Mouse (Mus musculus): ENCODE data around the gene Opcml. TPM values are rescaled to one million over a fixed set of nuclear protein-coding genes. Genes with fewer than 3 reads are reported as not detected.

Opcml gene
- polyA plus RNA-seq, 1 experiment = 94.7 TPM

DNA sequence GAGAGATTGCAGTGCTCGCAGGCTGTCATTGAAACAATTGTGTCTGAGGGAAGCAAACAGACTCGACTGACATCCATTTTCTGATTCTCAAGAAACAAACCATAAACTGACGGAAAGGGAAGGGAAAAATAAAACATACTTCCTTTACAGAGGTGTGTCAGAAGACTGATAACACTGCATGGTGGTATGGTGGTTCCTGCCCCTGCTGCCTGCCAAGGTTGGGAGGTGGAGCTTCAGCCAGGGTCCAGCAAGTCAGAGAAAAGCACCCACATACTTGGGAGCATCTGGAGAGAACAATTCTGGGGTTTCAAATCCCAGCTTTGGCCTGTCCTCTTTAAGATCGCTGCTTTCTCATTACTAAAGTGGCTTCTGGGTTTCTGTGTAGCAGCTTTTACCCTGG, 201.0 kb downstream of the Opcml start:
- DNase-seq (ENCODE audit: extremely low spot score in 1 of 2, low spot score in 1 of 2) = no peak

DNA sequence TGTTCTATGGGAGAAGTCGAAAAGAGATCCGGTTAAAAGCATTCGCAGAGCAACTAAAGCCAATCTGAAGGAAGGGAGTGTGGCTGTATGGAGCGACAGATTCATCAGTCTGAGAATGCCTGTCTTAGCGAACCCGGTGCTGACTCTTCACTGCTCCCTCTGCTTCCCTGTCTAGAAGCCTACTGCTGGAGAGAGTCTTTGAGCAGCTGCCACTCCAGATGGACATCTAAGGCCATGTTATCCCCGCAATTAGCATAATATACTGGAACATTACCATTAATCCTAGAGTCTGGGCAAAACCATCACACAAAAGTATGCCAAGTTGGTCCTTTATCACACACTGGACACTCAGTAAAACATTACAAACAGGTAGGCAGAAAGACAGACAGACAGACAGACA, 206.0 kb downstream of the Opcml start:
- DNase-seq (ENCODE audit: extremely low spot score in 1 of 2, low spot score in 1 of 2) = no peak

DNA sequence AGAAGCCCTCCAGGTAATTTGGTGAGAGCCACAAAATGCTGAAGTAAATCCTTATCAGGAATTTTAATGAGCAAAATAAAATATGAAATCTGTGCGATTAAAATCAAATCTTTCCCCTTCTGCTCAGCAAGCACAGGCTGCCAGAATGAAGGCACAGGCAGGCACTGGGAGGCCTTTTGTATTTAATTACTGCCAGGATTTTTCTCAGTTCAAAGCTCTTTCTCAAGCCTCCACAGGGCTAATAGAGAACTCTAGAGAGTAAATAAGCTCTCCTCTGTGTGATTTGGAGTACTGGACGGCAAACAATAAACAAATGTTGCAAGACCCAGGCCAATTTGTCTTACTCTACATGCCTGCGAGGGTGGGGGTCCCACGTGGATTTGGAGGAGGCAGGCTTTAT, 208.2 kb downstream of the Opcml start:
- no peak for DNase-seq (ENCODE audit: extremely low spot score in 1 of 2, low spot score in 1 of 2)

DNA sequence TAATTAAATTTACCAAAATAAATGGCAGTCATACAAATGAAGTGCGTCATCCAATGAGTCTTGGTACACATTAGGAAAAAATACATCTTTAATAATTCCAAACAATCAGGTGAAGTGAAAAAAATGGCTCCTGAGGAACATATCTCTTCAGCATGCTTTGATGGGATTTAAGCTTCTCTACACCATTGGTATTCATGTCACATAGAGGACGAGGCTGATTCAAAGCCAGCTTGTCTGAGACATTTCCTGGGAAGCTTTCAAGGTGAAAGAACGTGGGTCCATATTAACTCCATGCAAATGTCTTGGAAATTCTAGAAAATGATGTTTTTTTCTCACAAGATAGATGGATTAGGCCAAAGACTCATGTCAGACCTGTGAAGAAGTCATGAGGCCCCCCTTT, 212.6 kb downstream of the Opcml start:
- DNase-seq (ENCODE audit: extremely low spot score in 1 of 2, low spot score in 1 of 2) = no peak

DNA sequence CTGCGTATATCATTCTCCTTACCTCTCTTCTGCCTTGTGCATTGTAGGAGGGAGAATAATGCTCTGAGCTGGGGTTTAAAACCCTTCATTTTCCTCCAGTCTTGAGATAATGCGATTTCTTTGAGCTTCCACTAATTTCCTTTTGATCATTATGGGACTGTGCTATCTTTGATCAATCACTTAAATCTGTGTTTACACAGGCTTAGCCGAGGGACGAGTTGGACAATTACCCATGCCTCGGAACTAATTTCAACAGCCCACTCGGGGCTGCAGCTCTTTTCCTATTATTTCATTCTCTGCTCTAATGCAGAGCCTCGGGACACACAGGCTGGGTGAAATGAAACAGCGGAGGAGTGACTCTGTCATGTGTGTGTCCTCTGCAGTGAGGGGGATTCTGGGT, 220.9 kb downstream of the Opcml start:
- no peak for DNase-seq (ENCODE audit: extremely low spot score in 1 of 2, low spot score in 1 of 2)

DNA sequence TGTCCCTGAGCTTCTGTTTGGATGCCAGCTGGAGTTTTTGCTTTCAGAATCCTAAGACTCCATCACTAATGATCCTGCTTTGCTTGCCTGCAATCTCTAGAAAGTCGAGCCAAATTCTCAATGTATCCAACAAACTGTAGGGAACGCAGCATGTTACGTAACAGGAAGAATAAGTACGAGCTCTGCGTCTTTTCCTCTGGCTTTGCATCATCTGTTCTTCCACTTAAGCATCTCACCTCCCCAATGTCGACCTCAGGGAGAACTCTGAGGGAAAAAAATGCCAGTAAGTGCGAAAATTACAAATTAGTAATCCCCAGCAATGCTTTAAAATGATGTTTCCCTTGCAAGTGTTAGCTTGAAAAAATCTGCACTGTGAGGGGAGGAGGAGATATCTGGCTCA, 222.1 kb downstream of the Opcml start:
- peak in 1 of 2 experiments; percentile 46 for DNase-seq (ENCODE audit: extremely low spot score in 1 of 2, low spot score in 1 of 2)

DNA sequence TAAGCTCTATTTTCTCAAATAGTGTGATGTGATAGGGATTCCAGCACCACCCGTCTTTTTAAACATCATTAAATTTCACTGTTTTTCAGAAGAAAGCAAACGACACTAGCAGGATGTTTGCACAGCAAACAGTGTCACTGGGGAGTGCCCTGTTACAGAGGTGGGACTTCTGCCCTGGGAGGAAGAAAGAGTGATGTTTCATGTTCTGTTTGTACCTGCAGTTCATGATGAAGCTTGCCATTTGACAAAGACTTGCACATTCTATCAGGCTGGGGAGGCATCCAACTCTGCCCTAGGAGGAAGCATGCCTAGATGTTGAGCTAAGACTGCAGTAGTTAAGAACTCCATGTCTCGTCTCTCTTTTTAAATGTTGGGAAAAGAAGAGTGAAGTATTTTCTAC, 222.6 kb downstream of the Opcml start:
- no peak for DNase-seq (ENCODE audit: extremely low spot score in 1 of 2, low spot score in 1 of 2)

DNA sequence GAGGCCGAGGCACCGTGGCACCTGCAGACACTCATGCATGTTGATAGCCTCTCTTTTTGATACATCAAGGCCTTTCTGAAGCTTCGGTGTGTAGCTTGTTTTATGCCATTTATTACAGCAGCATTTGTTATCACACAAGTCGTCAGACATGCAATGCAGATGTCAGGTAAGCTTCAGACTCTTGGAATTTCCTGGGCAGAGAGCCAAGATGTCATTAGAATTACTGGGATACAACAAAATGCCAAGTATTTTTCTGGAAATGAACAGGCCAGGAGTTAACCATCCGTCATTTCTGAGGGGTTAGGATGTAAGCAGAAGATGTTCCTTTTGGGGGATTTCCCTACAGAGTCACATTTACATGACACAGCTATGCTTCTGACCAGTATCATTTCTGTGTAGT, 237.6 kb downstream of the Opcml start:
- no peak for DNase-seq (ENCODE audit: extremely low spot score in 1 of 2, low spot score in 1 of 2)

DNA sequence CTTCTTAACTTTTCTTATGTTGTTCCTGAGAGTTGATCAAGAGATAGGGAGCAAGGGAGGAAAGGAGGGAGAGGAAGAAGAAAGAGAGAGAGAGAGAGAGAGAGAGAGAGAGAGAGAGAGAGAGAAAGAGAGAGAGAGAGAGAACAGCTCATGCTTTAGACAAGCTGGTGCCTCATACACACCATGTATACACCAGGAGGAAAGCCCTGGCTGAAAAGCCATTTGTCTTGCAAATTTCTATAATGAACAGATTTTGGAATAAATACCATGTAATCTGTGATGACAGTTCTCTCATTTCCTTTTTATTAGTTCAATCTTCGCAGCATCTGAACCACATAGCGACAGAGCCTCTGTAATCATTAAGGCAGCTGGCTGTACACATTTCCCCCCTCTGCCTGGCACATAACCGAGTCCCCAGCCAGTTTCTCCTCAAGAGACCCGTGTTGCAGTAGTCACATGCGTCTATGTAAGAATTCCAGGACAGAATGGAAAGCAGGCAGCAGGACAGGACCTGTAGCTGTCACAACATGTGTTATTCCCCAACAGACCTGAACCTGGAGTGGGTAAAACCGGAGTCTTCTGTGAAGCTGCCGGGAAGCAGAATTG, 238.3 kb downstream of the Opcml start:
- no peak for DNase-seq (ENCODE audit: extremely low spot score in 1 of 2, low spot score in 1 of 2)

DNA sequence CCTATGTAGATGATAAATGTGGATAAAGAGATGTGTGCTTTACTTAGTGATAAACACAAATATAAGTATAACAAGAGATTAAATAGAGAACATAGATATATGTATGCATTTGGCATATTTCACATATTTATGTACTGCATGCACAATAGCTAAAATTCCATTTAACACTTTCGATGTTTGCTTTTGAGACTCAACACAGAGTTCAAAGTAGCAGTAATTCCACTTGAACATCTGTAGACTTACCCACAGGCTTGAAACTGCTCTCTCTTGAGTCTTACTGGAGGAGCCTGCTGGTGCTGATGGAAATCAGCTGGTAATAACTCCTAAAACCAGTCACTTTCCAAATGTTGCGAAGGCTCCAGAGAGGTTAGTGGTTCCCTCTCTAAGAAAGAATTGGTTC, 258.6 kb downstream of the Opcml start:
- no peak for DNase-seq (ENCODE audit: extremely low spot score in 1 of 2, low spot score in 1 of 2)

DNA sequence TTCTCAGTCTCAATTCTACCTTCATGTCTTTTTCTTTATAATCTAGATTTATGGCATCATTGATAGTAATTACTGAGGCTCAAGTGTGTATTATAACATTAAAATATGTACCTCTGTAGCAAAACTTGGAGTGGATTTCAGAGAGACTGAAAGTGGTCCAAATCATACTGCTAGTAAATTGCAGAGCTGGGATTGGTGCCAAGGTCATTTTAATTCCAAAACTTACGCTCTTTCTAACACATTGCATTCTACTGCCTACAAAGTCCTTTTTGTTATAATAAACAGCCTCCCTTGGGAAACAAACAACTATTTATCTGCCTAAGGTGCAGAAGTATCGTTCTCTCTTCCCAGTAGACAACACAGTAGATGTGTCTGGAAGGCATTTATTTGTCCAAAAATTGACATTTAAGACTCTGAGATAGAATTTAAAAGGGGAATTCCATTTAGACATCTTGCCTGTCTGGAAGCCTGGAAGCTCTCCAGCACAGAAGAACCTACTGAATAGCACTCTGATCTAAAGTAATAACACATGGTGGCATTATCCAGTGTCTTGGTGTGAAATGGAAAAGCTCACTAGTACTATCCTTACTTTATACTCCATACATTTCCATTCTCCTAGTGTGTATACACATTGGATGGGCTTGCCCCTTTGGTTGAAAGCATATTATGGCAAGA, 266.7 kb downstream of the Opcml start:
- no peak for DNase-seq (ENCODE audit: extremely low spot score in 1 of 2, low spot score in 1 of 2)

DNA sequence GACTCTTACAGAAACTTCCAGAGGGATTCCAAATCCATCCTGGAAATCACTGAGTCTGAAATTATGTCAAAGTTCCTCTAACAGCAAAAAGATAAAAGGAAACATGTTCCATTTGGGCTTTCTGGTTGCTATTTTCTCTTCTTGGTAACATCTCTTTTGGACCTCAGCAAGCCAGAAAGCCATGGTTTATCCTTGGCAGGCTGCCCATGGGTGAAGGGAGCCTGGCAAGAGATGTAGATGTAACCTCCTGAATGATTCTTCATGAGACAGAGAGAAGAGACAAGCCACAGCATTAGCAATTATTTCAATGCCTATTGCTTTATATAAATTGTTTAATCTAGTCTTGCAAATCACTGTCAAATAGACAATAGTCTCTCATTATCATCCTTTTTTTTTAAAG, 274.6 kb downstream of the Opcml start:
- peak in 1 of 2 experiments; percentile 28 for DNase-seq (ENCODE audit: extremely low spot score in 1 of 2, low spot score in 1 of 2)

DNA sequence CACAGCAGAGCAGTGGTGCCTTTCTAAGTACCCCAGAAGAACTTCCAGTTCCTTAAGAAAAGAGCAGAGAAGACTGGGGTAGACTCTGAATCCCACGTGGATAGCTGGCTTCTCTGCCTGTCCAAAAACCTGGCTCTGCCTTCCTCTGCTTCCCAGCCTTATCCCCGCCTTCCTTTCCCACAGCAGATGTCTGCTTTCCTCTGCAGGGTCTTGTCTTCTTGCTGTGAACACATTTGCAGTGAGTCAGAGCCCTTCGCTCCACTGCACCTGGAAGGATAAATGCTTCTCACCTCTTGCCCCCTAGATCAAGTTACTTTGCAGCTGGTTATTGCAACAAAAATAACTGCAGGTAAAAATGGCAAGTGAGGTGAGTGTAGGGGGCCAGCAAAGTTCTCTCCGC, 290.1 kb downstream of the Opcml start:
- DNase-seq (ENCODE audit: extremely low spot score in 1 of 2, low spot score in 1 of 2) = peak in 1 of 2 experiments; percentile 29

DNA sequence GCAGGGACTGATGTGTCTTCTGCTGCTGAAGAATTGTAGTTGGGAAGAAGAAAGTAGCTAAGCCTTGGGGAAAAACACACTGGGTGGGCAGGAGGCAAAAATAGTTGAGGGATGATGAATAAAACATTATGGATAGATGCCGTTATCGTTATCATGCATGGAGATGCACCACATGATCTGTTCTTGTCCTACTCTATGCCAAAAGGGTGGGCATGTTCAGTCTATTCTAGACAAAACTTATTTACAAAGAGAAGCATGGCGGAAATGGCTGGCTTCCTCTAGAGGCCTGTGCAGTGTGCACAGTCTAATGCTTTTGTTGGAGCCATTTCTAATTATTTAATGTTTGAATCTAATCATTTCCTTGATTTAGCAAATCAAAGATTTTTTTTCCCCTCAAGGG, 293.2 kb downstream of the Opcml start:
- peak in 1 of 2 experiments; percentile 23 for DNase-seq (ENCODE audit: extremely low spot score in 1 of 2, low spot score in 1 of 2)

DNA sequence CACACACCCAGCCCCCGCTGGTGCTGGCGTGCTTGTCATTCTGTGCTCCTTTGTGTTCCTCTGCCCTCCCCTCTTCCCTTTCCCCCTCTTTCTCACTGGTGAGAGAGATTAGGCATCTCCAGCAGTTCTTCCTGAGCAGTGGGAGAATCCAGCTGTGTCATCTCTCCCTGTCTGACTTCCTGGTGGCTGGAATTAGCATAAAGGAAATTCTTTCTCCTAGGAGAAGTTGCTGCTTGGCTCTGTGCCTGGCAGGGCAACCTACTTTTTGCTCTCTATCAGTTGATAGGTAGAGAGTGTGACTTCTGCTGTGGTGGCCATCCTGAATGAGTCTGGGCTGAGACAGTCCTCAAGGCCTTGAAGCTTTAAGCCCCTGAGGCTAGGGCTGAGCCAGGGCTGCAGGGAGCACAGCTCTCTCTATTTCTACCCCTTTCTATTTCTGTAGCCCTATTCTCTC, 293.7 kb downstream of the Opcml start:
- peak in 1 of 2 experiments; percentile 42 for DNase-seq (ENCODE audit: extremely low spot score in 1 of 2, low spot score in 1 of 2)

DNA sequence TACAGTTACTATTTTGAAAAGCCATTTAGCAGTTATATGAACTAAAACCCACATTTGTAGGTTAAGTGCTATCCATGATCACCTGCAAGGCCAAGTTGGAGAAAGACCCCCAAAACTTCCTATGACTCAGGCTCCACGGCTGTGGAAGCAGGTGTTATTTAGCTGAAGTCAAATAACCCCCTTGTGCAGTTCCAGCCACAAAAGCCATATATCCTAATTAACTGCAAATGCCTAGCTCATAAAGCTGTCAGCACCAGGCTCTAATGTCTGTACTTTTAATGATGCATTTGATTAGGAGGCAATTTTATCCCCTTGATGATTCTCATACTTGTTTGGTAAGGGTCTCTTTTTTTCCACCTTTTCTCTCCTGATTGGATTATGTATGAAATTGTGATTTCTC, 300.8 kb downstream of the Opcml start:
- DNase-seq (ENCODE audit: extremely low spot score in 1 of 2, low spot score in 1 of 2) = no peak

DNA sequence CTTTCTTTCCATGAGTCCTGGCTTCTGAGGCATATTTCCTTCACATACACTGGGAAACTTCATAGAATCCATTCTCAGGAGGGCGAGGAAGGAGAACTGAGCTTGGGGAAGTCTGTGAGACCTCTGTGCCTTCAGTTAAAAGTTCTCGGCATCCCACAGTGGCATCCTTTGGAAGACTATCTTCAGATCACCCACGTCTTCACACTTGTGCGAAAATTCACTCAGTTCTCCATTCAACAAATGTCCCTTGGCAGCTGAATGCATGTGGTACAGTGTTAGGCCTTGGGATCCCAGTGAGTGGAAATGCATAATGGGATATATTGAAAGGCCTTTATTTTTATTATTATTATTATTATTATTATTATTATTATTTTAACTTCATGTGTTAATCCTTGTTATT, 304.1 kb downstream of the Opcml start:
- DNase-seq (ENCODE audit: extremely low spot score in 1 of 2, low spot score in 1 of 2) = peak in 1 of 2 experiments; percentile 54

DNA sequence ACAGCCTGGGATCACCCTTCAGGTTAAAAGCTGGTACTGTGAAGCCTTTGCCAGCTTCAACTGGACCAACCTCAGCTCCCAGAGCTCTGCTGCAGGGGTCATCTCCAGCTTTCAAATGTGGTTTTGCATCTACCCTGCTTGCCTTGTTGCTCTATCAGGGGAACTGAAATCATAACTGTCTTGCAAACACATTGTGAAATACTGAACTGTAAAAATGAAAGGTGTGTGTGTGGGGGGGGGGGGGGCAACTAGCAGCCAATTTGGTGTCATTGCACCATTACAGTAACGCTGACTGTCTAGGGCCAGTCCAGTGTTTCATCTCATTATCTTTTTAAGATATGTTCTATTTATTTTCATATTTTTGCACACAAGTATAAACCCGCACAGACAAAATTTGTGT, 305.6 kb downstream of the Opcml start:
- no peak for DNase-seq (ENCODE audit: extremely low spot score in 1 of 2, low spot score in 1 of 2)

DNA sequence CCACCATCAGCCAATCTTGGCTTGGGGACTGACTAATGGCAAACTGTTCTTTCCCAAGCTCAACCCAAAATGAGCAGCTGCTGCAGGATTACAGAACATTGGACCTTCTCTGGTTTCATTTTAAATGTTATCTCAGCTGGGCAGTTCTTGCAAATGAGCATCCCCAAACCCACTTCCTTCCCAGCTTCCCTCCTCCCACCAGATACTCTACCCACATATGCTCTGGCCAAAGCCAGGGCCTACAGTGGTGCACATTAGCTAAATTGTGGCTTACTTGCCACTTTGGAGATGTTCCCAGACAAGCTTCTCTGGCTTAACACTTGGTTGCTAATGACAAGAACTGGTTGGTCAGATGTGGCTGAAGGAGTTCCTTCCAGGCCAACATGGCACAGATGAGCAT, 311.4 kb downstream of the Opcml start:
- DNase-seq (ENCODE audit: extremely low spot score in 1 of 2, low spot score in 1 of 2) = no peak

DNA sequence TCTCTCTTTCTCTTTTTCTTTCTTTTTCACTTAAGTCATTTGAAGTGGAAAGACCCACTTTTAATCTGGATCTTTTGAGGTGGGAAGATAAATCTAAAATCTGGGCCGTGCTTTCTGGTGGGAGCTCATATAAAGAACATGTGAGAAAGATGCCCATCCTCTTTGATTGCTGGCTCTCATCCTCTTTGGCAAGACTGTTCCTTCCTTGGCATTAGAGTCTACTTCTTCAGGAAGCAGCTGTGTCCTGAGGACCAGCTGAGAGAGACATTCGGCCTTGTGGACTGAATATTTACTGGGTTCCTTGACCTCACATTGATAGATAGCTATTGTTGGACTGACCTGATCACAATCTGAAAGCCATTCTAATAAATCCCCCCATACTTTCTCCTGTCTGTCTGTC, 331.3 kb downstream of the Opcml start:
- DNase-seq (ENCODE audit: extremely low spot score in 1 of 2, low spot score in 1 of 2) = no peak

DNA sequence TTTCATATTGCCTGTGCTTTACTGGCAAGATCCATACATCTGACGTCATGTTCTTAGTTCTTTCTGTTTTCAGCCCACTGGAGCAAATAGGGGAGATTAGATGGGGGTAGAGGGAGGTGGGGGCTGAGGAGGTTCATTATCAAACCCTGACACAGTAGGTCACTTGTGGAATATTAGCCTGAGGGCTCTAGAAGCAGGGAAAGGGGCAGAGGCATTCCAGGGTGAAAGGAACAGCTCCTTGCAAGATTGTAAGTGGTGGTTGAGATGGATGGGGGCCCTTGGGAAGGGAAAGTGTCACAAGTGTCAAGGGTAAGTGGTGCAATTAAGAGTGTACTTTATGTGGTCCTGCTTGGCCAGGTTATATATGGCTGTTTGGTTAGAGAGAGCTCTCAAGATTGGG, 338.2 kb downstream of the Opcml start:
- DNase-seq (ENCODE audit: extremely low spot score in 1 of 2, low spot score in 1 of 2) = no peak

DNA sequence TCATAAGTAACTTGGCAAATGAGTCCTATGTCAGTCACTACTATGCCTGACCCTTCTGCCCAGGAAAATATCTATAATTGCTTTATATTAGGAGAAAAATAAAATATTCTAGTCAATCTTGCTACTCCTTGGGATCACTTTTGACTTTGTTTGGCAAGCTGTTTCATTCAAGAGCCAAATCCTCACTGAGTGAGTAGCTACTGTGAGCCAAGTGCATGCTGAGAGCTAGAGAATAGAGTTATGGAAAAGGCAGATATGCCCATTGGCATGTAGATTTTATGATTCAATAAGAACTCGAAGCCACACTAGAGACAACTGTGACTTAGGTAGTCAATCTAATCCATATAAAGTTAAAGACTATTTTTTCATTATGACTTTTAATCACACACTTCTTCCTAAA, 340.9 kb downstream of the Opcml start:
- no peak for DNase-seq (ENCODE audit: extremely low spot score in 1 of 2, low spot score in 1 of 2)

DNA sequence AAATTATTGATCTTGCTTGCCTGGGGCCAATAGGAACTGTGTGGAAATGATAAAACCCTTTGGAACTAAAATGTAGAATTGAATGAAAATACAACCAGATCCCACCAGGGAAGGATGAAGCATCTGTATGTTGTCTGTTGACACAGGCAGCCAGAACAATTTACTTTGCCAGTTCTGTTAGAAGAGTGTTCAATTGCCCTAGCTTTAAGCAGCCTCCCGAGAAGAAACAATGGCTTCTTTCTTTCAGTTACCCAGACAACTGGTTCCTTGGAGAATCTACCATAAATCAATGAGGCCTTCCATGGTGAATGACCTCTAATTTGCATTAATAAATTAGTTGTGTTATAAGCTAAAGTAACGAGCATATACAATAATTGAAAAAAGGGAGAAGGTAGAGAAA, 346.0 kb downstream of the Opcml start:
- DNase-seq (ENCODE audit: extremely low spot score in 1 of 2, low spot score in 1 of 2) = no peak
